Mouse (Mus musculus): ENCODE results near the gene Tnr. TPM values are rescaled to one million over a fixed set of nuclear protein-coding genes. Genes with fewer than 3 reads are reported as not detected.
"Not testable (repeated sequence)": the region's sequence is repeated elsewhere in the genome, so short reads cannot be mapped to it uniquely, and the experiment has no call there.

Gene Tnr
- total RNA-seq, 2 experiments from 2014 or later = 158 to 175 TPM

- no peak for DNase-seq (ENCODE audit: extremely low spot score in 1 of 2, low spot score in 1 of 2)
These were observed 397.0 kb downstream of the Tnr start for GRCm38 (mm10) chr1:159920571-159920970.

GRCm38 (mm10) chr1:159923010-159923409, 399.4 kb downstream of the Tnr start:
- DNase-seq (ENCODE audit: extremely low spot score in 1 of 2, low spot score in 1 of 2) = no peak

GRCm38 (mm10) chr1:159924105-159924504, 400.5 kb downstream of the Tnr start:
- peak in 1 of 2 experiments; percentile 20 for DNase-seq (ENCODE audit: extremely low spot score in 1 of 2, low spot score in 1 of 2)

- no peak for DNase-seq (ENCODE audit: extremely low spot score in 1 of 2, low spot score in 1 of 2)
These were observed 401.1 kb downstream of the Tnr start for GRCm38 (mm10) chr1:159924684-159925083.

GRCm38 (mm10) chr1:159928681-159929335, 405.2 kb downstream of the Tnr start:
- DNase-seq (ENCODE audit: extremely low spot score in 1 of 2, low spot score in 1 of 2) = no peak

- no peak for DNase-seq (ENCODE audit: extremely low spot score in 1 of 2, low spot score in 1 of 2)
These were observed 408.5 kb downstream of the Tnr start for GRCm38 (mm10) chr1:159932092-159932491.

GRCm38 (mm10) chr1:159932598-159932997, 409.0 kb downstream of the Tnr start:
- no peak for DNase-seq (ENCODE audit: extremely low spot score in 1 of 2, low spot score in 1 of 2)

- no peak for DNase-seq (ENCODE audit: extremely low spot score in 1 of 2, low spot score in 1 of 2)
These were observed 414.9 kb downstream of the Tnr start for GRCm38 (mm10) chr1:159938449-159938848.

- no peak for DNase-seq (ENCODE audit: extremely low spot score in 1 of 2, low spot score in 1 of 2)
These were observed 415.8 kb downstream of the Tnr start for GRCm38 (mm10) chr1:159939335-159939734.

- DNase-seq (ENCODE audit: extremely low spot score in 1 of 2, low spot score in 1 of 2) = no peak
These were observed 430.0 kb downstream of the Tnr start for GRCm38 (mm10) chr1:159953526-159953925.

GRCm38 (mm10) chr1:159963351-159963750, 439.8 kb downstream of the Tnr start:
- DNase-seq (ENCODE audit: extremely low spot score in 1 of 2, low spot score in 1 of 2) = no peak

- not testable (repeated sequence) for DNase-seq (ENCODE audit: extremely low spot score in 1 of 2, low spot score in 1 of 2)
These were observed 442.7 kb downstream of the Tnr start for GRCm38 (mm10) chr1:159966286-159966685.

- DNase-seq (ENCODE audit: extremely low spot score in 1 of 2, low spot score in 1 of 2) = no peak
These were observed 444.8 kb downstream of the Tnr start for GRCm38 (mm10) chr1:159968395-159968794.

GRCm38 (mm10) chr1:159977786-159978185, 454.2 kb downstream of the Tnr start:
- DNase-seq (ENCODE audit: extremely low spot score in 1 of 2, low spot score in 1 of 2) = no peak

- DNase-seq (ENCODE audit: extremely low spot score in 1 of 2, low spot score in 1 of 2) = no peak
These were observed 455.5 kb downstream of the Tnr start for GRCm38 (mm10) chr1:159979096-159979495.

- DNase-seq (ENCODE audit: extremely low spot score in 1 of 2, low spot score in 1 of 2) = no peak
These were observed 456.8 kb downstream of the Tnr start for GRCm38 (mm10) chr1:159980355-159980754.
